Mouse (Mus musculus) heart, postnatal 0 days (tissue): ENCODE measurements at regions not wholly inside any gene's neighbourhood (a gene's known extent, or its start where the extent isn't known, plus 50 kb on each side); places are given as distances from the start of the nearest gene placed in this dataset.

ENCODE experiments used
- ATAC-seq: fragments of 200-750 bp; cut with Nextera tagmentation; 2 replicates; pipeline ENCODE4 v1.8.0; 2017; ENCODE audit warnings: low read depth, moderate number of reproducible peaks, moderate library complexity; ENCODE audit not compliant: insufficient read depth
- DNase-seq: peaks from one replicate; pipeline ENCODE4 v3.0.0-alpha.2; 2016; ENCODE audit warnings: low spot score
- H3K27ac ChIP-seq: fragments of 300-500 bp; sonication (generic); 2 replicates; pipeline ENCODE4 v1.5.1; 2014; ENCODE audit warnings: low read depth, mild to moderate bottlenecking
- H3K27me3 ChIP-seq: fragments of 300-500 bp; sonication (generic); 2 replicates; pipeline ENCODE4 v1.6.1; 2014; ENCODE audit warnings: low read length, mixed read lengths; ENCODE audit not compliant: control insufficient read depth, insufficient read depth
- H3K36me3 ChIP-seq: fragments of 300-500 bp; sonication (generic); replicated peaks from 2 replicates; pipeline ENCODE4 v1.6.1; 2014; ENCODE audit warnings: low read length, mixed read lengths; ENCODE audit not compliant: control insufficient read depth, insufficient read depth
- H3K4me1 ChIP-seq: fragments of 300-500 bp; sonication (generic); 2 replicates; pipeline ENCODE4 v1.6.1; 2014; ENCODE audit warnings: antibody characterized with exemption; ENCODE audit not compliant: control insufficient read depth, insufficient read depth
- H3K4me2 ChIP-seq: fragments of 300-500 bp; sonication (generic); 2 replicates; pipeline ENCODE4 v1.6.1; 2014; ENCODE audit warnings: low read depth, mild to moderate bottlenecking, low read length, moderate library complexity
- H3K4me3 ChIP-seq: fragments of 300-500 bp; sonication (generic); 2 replicates; pipeline ENCODE4 v1.5.1; 2014; ENCODE audit warnings: low read depth, low read length
- H3K9ac ChIP-seq: fragments of 300-500 bp; sonication (generic); replicated peaks from 2 replicates; pipeline ENCODE4 v1.6.1; 2014; ENCODE audit warnings: low read depth, low read length, mixed read lengths
- H3K9me3 ChIP-seq: fragments of 300-500 bp; sonication (generic); replicated peaks from 2 replicates; pipeline ENCODE4 v1.6.1; 2016; ENCODE audit warnings: low read length; ENCODE audit not compliant: control insufficient read depth
- CTCF ChIP-seq: IDR thresholded peaks from 2 replicates; pipeline ENCODE4 v1.5.1; 2016; ENCODE audit warnings: antibody characterized with exemption, control low read depth, low read depth
- EP300 ChIP-seq: IDR thresholded peaks from 2 replicates; pipeline ENCODE4 v1.6.1; 2016; ENCODE audit warnings: antibody characterized with exemption, low read depth
- WGBS: fragments of 180-500 bp; shearing (Covaris S2); extraction: QIAGEN DNeasy Blood & Tissue Kit; methylation state at CpG from one replicate; pipeline ENCODE4 v1.1.7; 2014; 5-methylcytosine and 5-hydroxymethylcytosine counted together

DNA sequence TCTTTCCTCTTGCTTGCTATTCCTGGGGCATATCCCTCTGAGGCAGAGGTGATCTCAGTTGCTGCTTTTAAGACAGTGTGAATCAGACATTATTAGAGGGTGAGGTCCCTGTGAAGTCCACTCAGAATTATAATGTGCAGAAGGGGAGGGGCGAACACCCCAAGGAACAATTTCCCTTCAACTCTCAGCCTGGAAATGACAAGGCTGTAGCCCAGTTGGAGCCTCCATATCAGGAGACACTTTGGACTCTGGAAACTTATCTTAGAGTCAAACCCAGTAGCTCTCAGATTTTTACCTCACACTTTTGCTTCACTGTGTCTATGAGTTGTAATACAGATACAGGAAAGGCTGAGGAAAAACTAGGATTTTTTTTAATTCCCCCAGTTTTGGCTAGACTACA lies 385.9 kb downstream of the Fat4 start:
- Histone ChIP-seq H3K36me3 (no peaks in the 10 kb centered on the region), H3K9ac (no peak overlapping the region), H3K27ac (no peak overlapping the region), H3K9me3 (no peaks in the 10 kb centered on the region), H3K4me2 (no peak overlapping the region), H3K27me3 (no peaks in the 10 kb centered on the region), H3K4me1 (0 out of 2 replicates have a peak, but pooled peaks cover 4% of the 10 kb centered on the region), H3K4me3 (no peak overlapping the region)
- 74% methylated on average over 1 of the region's 1 CpGs for WGBS
- ATAC-seq (no peak), DNase-seq (no peak)
- no peak for TF ChIP-seq EP300
- no peak for TF ChIP-seq CTCF

GRCm38 (mm10) chr3:39276897-39277296 lies 390.2 kb downstream of the Fat4 start:
- ATAC-seq: no peak
- no peak for DNase-seq
- Histone ChIP-seq H3K4me2 (no peak overlapping the region), H3K9ac (no peak overlapping the region), H3K27me3 (no peaks in the 10 kb centered on the region), H3K4me3 (no peak overlapping the region), H3K27ac (no peak overlapping the region), H3K9me3 (no peaks in the 10 kb centered on the region), H3K36me3 (no peaks in the 10 kb centered on the region), H3K4me1 (0 out of 2 replicates have a peak, but pooled peaks cover 4% of the 10 kb centered on the region)
- WGBS: 77% methylated on average over 4 of the region's 4 CpGs
- no peak for TF ChIP-seq CTCF

DNA sequence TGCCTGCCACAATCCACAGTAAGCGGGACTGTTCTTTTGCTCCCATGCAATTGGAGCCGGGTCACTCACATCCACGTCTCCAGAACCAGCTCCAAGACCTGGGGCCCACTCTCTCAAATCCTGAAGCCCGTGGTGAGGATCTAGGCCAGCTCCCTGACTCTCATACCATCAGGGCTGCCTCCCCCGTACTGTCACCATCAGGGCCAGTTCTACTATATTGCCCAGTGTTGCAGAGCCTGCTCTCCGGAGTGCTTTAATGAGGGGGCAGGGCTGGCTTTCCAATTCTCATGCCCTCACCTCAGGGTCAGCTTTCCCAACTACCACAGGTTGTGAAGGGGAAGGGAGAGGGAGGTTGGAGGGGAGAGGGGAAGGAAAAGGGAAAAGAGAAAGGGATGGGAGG lies 390.6 kb downstream of the Fat4 start:
- H3K27me3 ChIP-seq: no peaks in the 10 kb centered on the region
- H3K36me3 ChIP-seq: no peaks in the 10 kb centered on the region
- no peaks in the 10 kb centered on the region for H3K9me3 ChIP-seq
- 0 out of 2 replicates have a peak, but pooled peaks cover 4% of the 10 kb centered on the region for H3K4me1 ChIP-seq
- no peak overlapping the region for H3K4me3 ChIP-seq
- H3K4me2 ChIP-seq: no peak overlapping the region
- WGBS: 79% methylated on average over 6 of the region's 6 CpGs
- H3K27ac ChIP-seq: no peak overlapping the region
- TF ChIP-seq EP300: no peak
- no peak for TF ChIP-seq CTCF
- no peak for ATAC-seq
- no peak overlapping the region for H3K9ac ChIP-seq
- DNase-seq: no peak

- H3K9me3 ChIP-seq: no peaks in the 10 kb centered on the region
- ATAC-seq (no peak), DNase-seq (peak; percentile 8)
- 58% methylated on average over 3 of the region's 3 CpGs for WGBS
- TF ChIP-seq EP300 (no peak), CTCF (no peak)
- H3K27me3 ChIP-seq: no peaks in the 10 kb centered on the region
- H3K4me2 ChIP-seq: no peak overlapping the region
- no peak overlapping the region for H3K9ac ChIP-seq
- no peak overlapping the region for H3K27ac ChIP-seq
- no peaks in the 10 kb centered on the region for H3K36me3 ChIP-seq
- no peak overlapping the region for H3K4me3 ChIP-seq
- H3K4me1 ChIP-seq: no peaks in the 10 kb centered on the region
These were observed 408.5 kb downstream of the Fat4 start for GRCm38 (mm10) chr3:39295255-39295654.

- Histone ChIP-seq H3K4me2 (no peak overlapping the region), H3K27me3 (no peaks in the 10 kb centered on the region), H3K9ac (no peak overlapping the region), H3K9me3 (no peaks in the 10 kb centered on the region), H3K36me3 (no peaks in the 10 kb centered on the region), H3K4me1 (no peaks in the 10 kb centered on the region), H3K27ac (no peak overlapping the region), H3K4me3 (no peak overlapping the region)
- TF ChIP-seq CTCF (no peak), EP300 (no peak)
- ATAC-seq (no peak), DNase-seq (no peak)
- WGBS: 87% methylated on average over 4 of the region's 4 CpGs
These were observed 409.5 kb downstream of the Fat4 start for GRCm38 (mm10) chr3:39296257-39296656.

- WGBS: 88% methylated on average over 1 of the region's 1 CpGs
- DNase-seq (no peak), ATAC-seq (no peak)
- TF ChIP-seq CTCF (no peak), EP300 (no peak)
- no peak overlapping the region for H3K27ac ChIP-seq
- H3K36me3 ChIP-seq: no peaks in the 10 kb centered on the region
- no peak overlapping the region for H3K4me2 ChIP-seq
- H3K9me3 ChIP-seq: no peaks in the 10 kb centered on the region
- no peak overlapping the region for H3K4me3 ChIP-seq
- H3K27me3 ChIP-seq: no peaks in the 10 kb centered on the region
- H3K9ac ChIP-seq: no peak overlapping the region
- no peaks in the 10 kb centered on the region for H3K4me1 ChIP-seq
These were observed 422.7 kb downstream of the Fat4 start for GRCm38 (mm10) chr3:39309487-39309886.
